Mouse (Mus musculus) stomach, embryonic 14.5 days (tissue): ENCODE measurements around the gene Dgcr2. TPM values are rescaled to one million over a fixed set of nuclear protein-coding genes. Genes with fewer than 3 reads are reported as not detected.

Experiments
- ATAC-seq: fragments of 200-750 bp; cut with Nextera tagmentation; 2 replicates; pipeline ENCODE4 v1.8.0; 2017; ENCODE audit warnings: low read depth, moderate TSS enrichment; ENCODE audit not compliant: insufficient number of reproducible peaks, insufficient read depth, low FRiP score
- H3K27ac ChIP-seq: fragments of 300-500 bp; sonication (generic); 2 replicates; pipeline ENCODE4 v1.5.1; 2014; ENCODE audit warnings: mild to moderate bottlenecking, low read length, moderate library complexity, mixed read lengths
- H3K27me3 ChIP-seq: fragments of 300-500 bp; sonication (generic); 2 replicates; pipeline ENCODE4 v1.6.1; 2014; ENCODE audit warnings: low read length, control low read depth, mixed read lengths; ENCODE audit not compliant: control insufficient read depth, insufficient read depth
- H3K36me3 ChIP-seq: fragments of 300-500 bp; sonication (generic); 2 replicates; pipeline ENCODE4 v1.6.1; 2014; ENCODE audit warnings: mild to moderate bottlenecking, control low read depth, low read length, moderate library complexity, mixed read lengths; ENCODE audit not compliant: control insufficient read depth, insufficient read depth
- H3K4me1 ChIP-seq: fragments of 300-500 bp; sonication (generic); 2 replicates; pipeline ENCODE4 v1.6.1; 2014; ENCODE audit warnings: low read length, control low read depth, mixed read lengths; ENCODE audit not compliant: control insufficient read depth, insufficient read depth
- H3K4me2 ChIP-seq: fragments of 300-500 bp; sonication (generic); replicated peaks from 2 replicates; pipeline ENCODE4 v1.6.1; 2014; ENCODE audit warnings: low read depth, low read length, control low read depth
- H3K4me3 ChIP-seq: fragments of 300-500 bp; sonication (generic); 2 replicates; pipeline ENCODE4 v1.5.1; 2014; ENCODE audit warnings: low read depth, low read length, control low read depth
- H3K9ac ChIP-seq: fragments of 300-500 bp; sonication (generic); replicated peaks from 2 replicates; pipeline ENCODE4 v1.6.1; 2014; ENCODE audit warnings: low read depth, mild to moderate bottlenecking, control low read depth, low read length, moderate library complexity, mixed read lengths
- H3K9me3 ChIP-seq: fragments of 300-500 bp; sonication (generic); 2 replicates; pipeline ENCODE4 v1.6.1; 2016; ENCODE audit warnings: low read depth, low read length, control low read depth; ENCODE audit not compliant: control insufficient read depth
- WGBS: fragments of 180-500 bp; shearing (Covaris S2); extraction: QIAGEN DNeasy Blood & Tissue Kit; methylation state at CpG from one replicate; pipeline ENCODE4 v1.1.7; 2014; 5-methylcytosine and 5-hydroxymethylcytosine counted together
- polyA plus RNA-seq: library from polyadenylated mRNA; unstranded; fragments of >200 nt; fragmentation: Nextera tagmentation; extraction: Ambion mirVana; gene quantifications from 2 replicates; pipeline ENCODE4 v1.2.1, GENCODE M21; 2014

Gene Dgcr2
- polyA plus RNA-seq, 1 experiment from 2014 or later: 92.8 TPM

DNA sequence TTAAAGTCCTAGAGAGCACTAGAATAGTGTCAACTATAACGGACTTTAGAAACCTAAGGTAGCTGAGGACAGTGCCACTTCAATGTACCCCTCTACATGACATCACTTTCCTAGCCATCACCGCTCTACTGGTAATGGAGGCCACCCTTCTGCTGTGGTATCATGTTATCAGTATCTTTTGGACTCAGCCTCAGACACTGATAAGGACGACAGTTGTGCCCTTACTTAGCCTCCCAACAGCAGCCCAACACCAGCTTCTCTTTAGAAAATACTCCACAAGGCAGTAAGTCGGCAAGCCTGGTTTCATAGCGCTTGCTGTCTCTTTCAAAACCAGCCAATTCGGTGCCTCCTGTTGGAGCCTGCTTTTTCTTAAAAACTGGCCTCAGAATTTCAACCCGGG is 63.8 kb downstream of the Dgcr2 start:
- no peaks in the 10 kb centered on the region for H3K9me3 ChIP-seq
- peak overlapping the region; percentile 99 for H3K4me2 ChIP-seq
- H3K36me3 ChIP-seq: no peaks in the 10 kb centered on the region
- ATAC-seq: no peak
- H3K4me3 ChIP-seq: peak overlapping the region; percentile 52; the same call in 1 of the 2 replicates
- peaks cover 59% of the 10 kb centered on the region for H3K27me3 ChIP-seq
- WGBS: 52% methylated on average over 7 of the region's 7 CpGs
- no peak overlapping the region for H3K9ac ChIP-seq
- H3K4me1 ChIP-seq: no peaks in the 10 kb centered on the region
- no peak overlapping the region for H3K27ac ChIP-seq

DNA sequence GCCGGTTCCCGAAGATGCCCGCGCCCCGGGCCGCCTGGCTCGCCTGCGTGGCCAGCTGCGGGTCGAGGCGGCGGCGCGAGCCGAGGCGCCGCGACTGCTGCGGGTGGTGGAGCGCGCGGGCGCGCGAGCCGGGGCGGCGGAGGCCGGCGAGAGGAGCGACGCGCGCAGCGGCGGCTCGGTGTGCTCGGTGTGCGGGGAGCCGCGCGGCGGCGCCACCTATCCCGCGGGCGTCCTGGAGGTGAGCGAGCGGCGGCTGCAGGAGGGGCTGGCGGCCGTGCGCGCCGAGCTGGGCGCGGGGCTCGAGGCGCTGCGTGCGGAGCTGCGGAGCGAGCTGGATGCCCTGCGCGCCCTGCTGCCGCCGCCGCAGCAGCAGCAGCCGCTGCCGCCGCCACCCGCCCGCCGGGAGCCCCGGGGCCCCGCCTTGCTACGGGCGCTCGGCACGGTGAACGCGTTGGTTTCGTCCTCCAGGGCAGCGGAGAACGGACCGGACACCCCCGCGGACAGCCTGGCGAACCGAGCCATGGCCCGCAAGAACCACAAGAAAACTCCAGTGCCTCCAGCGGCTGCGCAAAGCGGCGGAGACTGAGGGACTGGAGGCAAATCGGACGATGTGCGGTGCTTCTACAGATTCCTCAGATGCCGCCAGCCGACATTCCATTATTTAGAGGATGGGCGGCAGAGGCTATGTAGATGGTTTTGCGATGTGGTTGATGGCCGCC is 64.5 kb downstream of the Dgcr2 start:
- H3K27ac ChIP-seq: no peak overlapping the region
- no peak for ATAC-seq
- no peaks in the 10 kb centered on the region for H3K4me1 ChIP-seq
- H3K4me2 ChIP-seq: peak overlapping the region; percentile 99
- no peaks in the 10 kb centered on the region for H3K36me3 ChIP-seq
- H3K9ac ChIP-seq: no peak overlapping the region; the same call in 1 of the 2 replicates
- H3K4me3 ChIP-seq: peak overlapping the region; percentile 52
- H3K9me3 ChIP-seq: no peaks in the 10 kb centered on the region
- H3K27me3 ChIP-seq: peaks cover 59% of the 10 kb centered on the region
- WGBS: under 1% methylated on average over 79 of the region's 103 CpGs

DNA sequence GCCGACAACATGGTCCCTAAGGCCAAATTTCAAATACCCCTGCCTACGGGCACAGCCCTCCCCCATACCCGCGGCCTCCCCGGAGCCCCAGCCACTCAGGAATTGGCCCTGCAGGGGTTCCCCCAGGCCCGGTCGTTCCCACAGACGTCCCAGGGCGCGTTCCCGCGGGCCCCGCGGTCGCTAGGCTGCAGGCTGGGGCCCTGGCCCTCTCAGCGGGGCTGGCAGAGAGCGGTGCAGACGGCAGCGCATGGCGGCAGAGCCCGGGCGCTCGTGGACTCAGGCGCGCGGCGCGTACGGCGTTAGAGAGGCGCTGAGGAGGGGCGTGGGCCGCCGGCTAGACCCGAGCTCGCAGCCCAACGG is 65.1 kb downstream of the Dgcr2 start:
- Histone ChIP-seq H3K4me3 (peak overlapping the region; percentile 52), H3K36me3 (no peaks in the 10 kb centered on the region), H3K4me2 (peak overlapping the region; percentile 99), H3K27ac (no peak overlapping the region), H3K27me3 (peaks cover 59% of the 10 kb centered on the region), H3K9ac (no peak overlapping the region; the same call in 1 of the 2 replicates), H3K4me1 (no peaks in the 10 kb centered on the region), H3K9me3 (no peaks in the 10 kb centered on the region)
- WGBS: 0% methylated on average over 34 of the region's 37 CpGs
- ATAC-seq: peak; percentile 46; the same call in 1 of the 2 replicates

DNA sequence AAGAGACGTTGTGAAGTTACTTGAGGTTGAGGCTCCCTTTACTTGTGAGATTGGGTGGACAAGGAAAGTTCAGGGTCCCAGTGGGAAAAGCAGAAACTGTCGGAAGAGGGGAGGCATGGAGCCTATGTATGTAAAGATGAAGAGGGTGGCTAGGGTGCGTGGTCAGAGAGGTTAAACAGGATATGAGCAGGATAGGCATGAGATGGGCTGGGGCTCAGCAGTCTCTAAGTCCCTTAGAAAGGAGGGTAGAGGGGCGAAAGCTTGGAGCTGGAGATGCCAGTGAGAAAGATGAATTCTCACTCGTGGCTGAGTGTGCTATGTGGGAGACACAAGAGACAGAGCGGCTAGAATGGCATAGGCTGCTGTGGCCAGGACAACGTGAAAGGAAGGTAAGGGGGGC is 65.5 kb downstream of the Dgcr2 start, which contains the start of gene B830017H08Rik:
TSS of gene B830017H08Rik (plus strand) at position 301 of the 400 bp plus-strand sequence.
- WGBS: 29% methylated on average over 7 of the region's 7 CpGs
- Histone ChIP-seq H3K27ac (no peak within 1 kb of the TSS), H3K27me3 (peaks cover 59% of the 10 kb centered on the region), H3K9ac (no peak within 1 kb of the TSS; the same call in 1 of the 2 replicates), H3K36me3 (no peaks in the 10 kb centered on the region), H3K4me3 (peak within 1 kb of the TSS; percentile 52), H3K4me1 (no peaks in the 10 kb centered on the region), H3K9me3 (no peaks in the 10 kb centered on the region), H3K4me2 (peak within 1 kb of the TSS; percentile 99)
- ATAC-seq: no peak

DNA sequence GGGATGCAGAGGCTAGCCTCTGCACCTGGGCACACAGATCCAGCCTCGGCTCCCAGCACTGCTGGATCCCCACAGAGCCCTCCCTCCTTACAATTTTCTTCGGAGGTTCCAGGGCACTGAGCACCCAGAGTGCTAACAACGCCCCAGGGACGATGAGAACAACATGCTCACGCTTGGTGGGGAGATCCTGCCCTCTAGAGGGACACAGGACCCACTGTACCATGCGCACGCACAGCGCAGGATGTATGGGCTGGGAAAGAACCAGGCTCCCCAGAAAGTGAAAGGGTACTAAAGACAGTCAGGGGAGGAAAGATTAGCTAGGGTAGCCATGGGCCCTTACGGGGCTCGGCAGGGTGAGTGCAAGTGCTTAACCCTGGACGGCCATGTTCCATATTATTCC is 66.6 kb downstream of the Dgcr2 start:
- Histone ChIP-seq H3K4me3 (no peak overlapping the region), H3K4me1 (no peaks in the 10 kb centered on the region), H3K9ac (no peak overlapping the region), H3K36me3 (no peaks in the 10 kb centered on the region), H3K27me3 (peaks cover 59% of the 10 kb centered on the region), H3K9me3 (no peaks in the 10 kb centered on the region), H3K27ac (no peak overlapping the region), H3K4me2 (no peak overlapping the region)
- WGBS: 15% methylated on average over 11 of the region's 11 CpGs
- no peak for ATAC-seq

DNA sequence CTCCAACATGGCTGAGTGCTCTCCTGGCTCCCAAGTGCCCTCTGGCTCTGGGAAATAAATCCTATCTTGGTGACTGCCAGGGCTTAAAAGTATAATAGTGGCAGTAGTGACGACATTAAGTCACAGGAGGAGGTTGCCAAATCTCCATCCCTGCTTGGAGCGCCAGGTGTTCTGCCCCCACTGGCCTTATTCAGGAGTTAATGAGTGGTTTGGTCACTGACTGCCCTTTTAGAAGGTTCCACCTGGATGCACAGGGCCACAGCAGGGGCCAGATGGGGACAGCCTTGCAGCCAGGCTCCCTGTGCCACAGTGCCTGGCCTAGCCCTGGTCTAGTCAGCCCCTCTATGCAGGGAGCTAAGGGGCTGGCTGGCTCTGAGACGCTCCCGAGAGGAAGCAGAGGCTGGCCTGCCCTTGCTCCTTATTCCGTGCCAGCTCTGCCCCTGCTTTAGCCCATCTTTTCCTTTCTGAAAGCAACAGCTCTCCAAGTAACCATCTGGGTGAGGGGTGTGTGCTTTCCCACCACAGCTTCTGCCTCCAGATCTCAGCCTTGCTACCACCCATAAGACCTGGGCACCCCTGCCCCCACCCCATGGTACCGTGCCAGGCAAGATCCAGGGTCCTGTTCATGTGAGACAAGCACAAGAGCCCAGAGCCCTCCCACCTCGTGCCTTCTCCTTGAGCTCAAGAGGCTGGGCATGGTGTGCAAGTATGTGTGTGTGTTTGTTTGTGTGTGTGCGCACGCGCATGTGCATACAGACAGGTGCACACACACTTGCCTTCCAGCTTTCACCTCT is 67.8 kb downstream of the Dgcr2 start:
- no peak for ATAC-seq
- WGBS: 67% methylated on average over 10 of the region's 10 CpGs
- Histone ChIP-seq H3K27me3 (peaks cover 50% of the 10 kb centered on the region), H3K9ac (no peak overlapping the region), H3K4me3 (no peak overlapping the region), H3K9me3 (no peaks in the 10 kb centered on the region), H3K27ac (no peak overlapping the region), H3K36me3 (no peaks in the 10 kb centered on the region), H3K4me1 (no peaks in the 10 kb centered on the region), H3K4me2 (no peak overlapping the region)

DNA sequence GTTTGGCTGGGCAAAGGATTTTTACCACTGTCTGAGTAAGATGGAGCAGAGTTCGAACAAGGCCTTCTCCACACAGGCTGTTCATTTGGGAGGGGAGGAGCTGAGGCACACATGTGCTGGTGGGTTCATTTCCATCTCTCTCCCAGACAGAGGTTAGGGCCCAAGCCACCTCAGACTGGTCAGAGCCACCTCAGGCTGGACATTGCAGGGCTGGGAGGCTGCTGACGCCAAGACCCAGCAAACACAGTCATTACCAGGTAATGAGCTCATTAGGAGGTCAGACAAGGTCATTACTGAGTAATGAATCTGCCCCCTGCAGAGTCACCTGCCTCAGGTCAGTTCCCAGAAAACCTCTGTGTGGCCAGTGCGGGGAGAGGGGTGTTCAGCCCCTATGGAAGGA is 69.5 kb downstream of the Dgcr2 start:
- H3K4me3 ChIP-seq: no peak overlapping the region
- H3K4me2 ChIP-seq: no peak overlapping the region
- H3K9me3 ChIP-seq: no peaks in the 10 kb centered on the region
- H3K36me3 ChIP-seq: no peaks in the 10 kb centered on the region
- 74% methylated on average over 3 of the region's 3 CpGs for WGBS
- ATAC-seq: no peak
- H3K27ac ChIP-seq: no peak overlapping the region
- no peaks in the 10 kb centered on the region for H3K4me1 ChIP-seq
- H3K9ac ChIP-seq: no peak overlapping the region
- H3K27me3 ChIP-seq: peaks cover 34% of the 10 kb centered on the region

DNA sequence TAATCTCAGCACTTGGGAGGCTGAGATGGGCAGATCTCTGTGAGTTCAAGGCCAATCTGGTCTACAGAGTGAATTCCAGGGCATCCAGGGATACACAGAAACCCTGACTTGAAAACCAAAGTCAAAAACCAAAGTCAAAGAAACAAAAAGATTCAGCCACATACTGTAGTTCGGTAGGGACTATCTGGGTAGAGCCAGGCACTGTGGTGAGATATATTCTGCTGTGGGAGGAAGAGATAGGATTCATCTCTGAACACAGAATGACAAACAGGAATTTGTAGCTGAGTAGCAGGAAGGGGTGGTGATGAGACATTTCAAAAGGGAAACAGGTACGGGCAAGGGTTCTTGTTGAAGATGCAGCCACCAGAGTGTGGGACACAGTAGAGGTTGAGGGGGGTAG is 70.1 kb downstream of the Dgcr2 start:
- no peaks in the 10 kb centered on the region for H3K4me1 ChIP-seq
- WGBS: 78% methylated on average over 2 of the region's 2 CpGs
- H3K27me3 ChIP-seq: peaks cover 28% of the 10 kb centered on the region
- no peak for ATAC-seq
- no peak overlapping the region for H3K27ac ChIP-seq
- no peak overlapping the region for H3K9ac ChIP-seq
- H3K9me3 ChIP-seq: no peaks in the 10 kb centered on the region
- H3K4me2 ChIP-seq: no peak overlapping the region
- H3K36me3 ChIP-seq: no peaks in the 10 kb centered on the region
- H3K4me3 ChIP-seq: no peak overlapping the region
